Mouse (Mus musculus) hindbrain, embryonic 16.5 days (tissue): Measurements from ENCODE around the gene Hist2h4. TPM values are rescaled to one million over a fixed set of nuclear protein-coding genes. Genes with fewer than 3 reads are reported as not detected.
A peak's percentile ranks its signal among the peaks of the same experiment; 100 is the strongest.

Experiments used
- ATAC-seq: fragments of 200-750 bp; cut with Nextera tagmentation; 2 replicates; pipeline ENCODE4 v1.8.0; 2017; ENCODE audit warnings: moderate TSS enrichment, moderate library complexity
- H3K27ac ChIP-seq: fragments of 300-500 bp; sonication (generic); 2 replicates; pipeline ENCODE4 v1.5.1; 2014; ENCODE audit warnings: low read depth, mild to moderate bottlenecking, control low read depth, low read length, moderate library complexity
- H3K27me3 ChIP-seq: fragments of 300-500 bp; sonication (generic); replicated peaks from 2 replicates; pipeline ENCODE4 v1.6.1; 2014; ENCODE audit warnings: low read length; ENCODE audit not compliant: control insufficient read depth, insufficient read depth
- H3K36me3 ChIP-seq: fragments of 300-500 bp; sonication (generic); 2 replicates; pipeline ENCODE4 v1.6.1; 2014; ENCODE audit warnings: mild to moderate bottlenecking, low read length, moderate library complexity, mixed read lengths; ENCODE audit not compliant: control insufficient read depth, insufficient read depth
- H3K4me1 ChIP-seq: fragments of 300-500 bp; sonication (generic); 2 replicates; pipeline ENCODE4 v1.6.1; 2014; ENCODE audit warnings: low read depth, low read length; ENCODE audit not compliant: control insufficient read depth, insufficient read depth
- H3K4me2 ChIP-seq: fragments of 300-500 bp; sonication (generic); 2 replicates; pipeline ENCODE4 v1.6.1; 2014; ENCODE audit warnings: mild to moderate bottlenecking, low read length, control low read depth, moderate library complexity
- H3K4me3 ChIP-seq: fragments of 300-500 bp; sonication (generic); 2 replicates; pipeline ENCODE4 v1.5.1; 2014; ENCODE audit warnings: mild to moderate bottlenecking, low read length, control low read depth, moderate library complexity
- H3K9ac ChIP-seq: fragments of 300-500 bp; sonication (generic); 2 replicates; pipeline ENCODE4 v1.6.1; 2014; ENCODE audit warnings: low read depth, mild to moderate bottlenecking, control low read depth, low read length, moderate library complexity
- H3K9me3 ChIP-seq: fragments of 300-500 bp; sonication (generic); 2 replicates; pipeline ENCODE4 v1.6.1; 2014; ENCODE audit warnings: mild to moderate bottlenecking, low read length, moderate library complexity; ENCODE audit not compliant: control insufficient read depth
- WGBS: fragments of 180-500 bp; shearing (Covaris S2); extraction: QIAGEN DNeasy Blood & Tissue Kit; methylation state at CpG from one replicate; pipeline ENCODE4 v1.1.7; 2014; 5-methylcytosine and 5-hydroxymethylcytosine counted together
- polyA plus RNA-seq: library from polyadenylated mRNA; unstranded; fragments of >200 nt; fragmentation: Nextera tagmentation; extraction: Ambion mirVana; gene quantifications from 2 replicates; pipeline ENCODE4 v1.2.1, GENCODE M21; 2015

Hist2h4 gene
- polyA plus RNA-seq, 1 experiment from 2014 or later: 2.8 TPM

DNA sequence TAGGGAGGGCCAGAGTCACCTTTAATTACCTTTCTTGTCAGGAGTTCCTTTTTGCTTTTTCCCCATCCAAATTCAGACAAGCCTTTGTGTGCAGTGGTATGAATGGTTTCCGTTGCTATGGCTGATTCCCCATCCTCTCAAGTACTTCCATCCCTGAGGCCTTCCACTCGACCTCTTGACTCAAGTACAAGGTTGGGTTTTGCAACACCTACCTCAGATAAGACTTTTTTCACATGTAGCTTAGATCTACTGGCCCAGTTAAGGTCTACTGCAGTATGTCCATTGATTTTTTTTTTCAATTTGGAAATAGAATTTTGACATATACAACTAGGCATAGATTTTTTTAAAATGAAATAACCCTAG is 31.4 kb downstream of the Hist2h4 start:
- Histone ChIP-seq H3K27ac (no peak overlapping the region), H3K9me3 (no peaks in the 10 kb centered on the region), H3K36me3 (no peaks in the 10 kb centered on the region), H3K9ac (no peak overlapping the region), H3K4me2 (no peak overlapping the region), H3K4me1 (no peaks in the 10 kb centered on the region), H3K4me3 (no peak overlapping the region), H3K27me3 (no peaks in the 10 kb centered on the region)
- WGBS: 68% methylated on average over 2 of the region's 2 CpGs
- no peak for ATAC-seq

GRCm38 (mm10) chr3:96230910-96231757 is 32.0 kb downstream of the Hist2h4 start:
- Histone ChIP-seq H3K4me1 (no peaks in the 10 kb centered on the region), H3K36me3 (no peaks in the 10 kb centered on the region), H3K27ac (no peak overlapping the region), H3K4me3 (no peak overlapping the region), H3K9ac (no peak overlapping the region), H3K9me3 (no peaks in the 10 kb centered on the region), H3K27me3 (no peaks in the 10 kb centered on the region), H3K4me2 (no peak overlapping the region)
- ATAC-seq: no peak
- WGBS: 73% methylated on average over 4 of the region's 4 CpGs

DNA sequence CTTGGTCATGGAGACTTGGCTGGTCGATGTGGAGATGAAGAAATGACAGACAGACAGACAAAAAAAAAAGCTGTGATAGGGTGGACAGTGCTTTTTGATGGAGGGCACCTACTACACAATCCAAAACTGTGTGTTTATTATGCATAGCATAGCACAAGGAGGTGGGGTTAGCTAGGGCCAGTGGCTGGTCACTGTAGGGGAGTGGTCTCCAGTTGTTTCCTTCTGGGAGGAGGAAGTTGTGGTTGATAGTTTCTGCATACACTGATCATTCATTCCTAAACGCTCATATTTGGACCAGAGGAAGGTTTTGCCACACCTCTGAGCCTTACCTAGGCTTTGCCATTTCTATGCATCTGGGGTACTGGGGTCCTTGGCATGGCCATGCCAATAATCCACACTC is 32.7 kb downstream of the Hist2h4 start:
- ATAC-seq: no peak
- no peak overlapping the region for H3K4me3 ChIP-seq
- no peak overlapping the region for H3K9ac ChIP-seq
- 79% methylated on average over 2 of the region's 2 CpGs for WGBS
- no peaks in the 10 kb centered on the region for H3K9me3 ChIP-seq
- H3K4me1 ChIP-seq: no peaks in the 10 kb centered on the region
- H3K27me3 ChIP-seq: no peaks in the 10 kb centered on the region
- H3K27ac ChIP-seq: no peak overlapping the region
- no peaks in the 10 kb centered on the region for H3K36me3 ChIP-seq
- no peak overlapping the region for H3K4me2 ChIP-seq

- H3K36me3 ChIP-seq: no peaks in the 10 kb centered on the region
- no peak overlapping the region for H3K9ac ChIP-seq
- H3K4me3 ChIP-seq: no peak overlapping the region
- no peaks in the 10 kb centered on the region for H3K9me3 ChIP-seq
- no peaks in the 10 kb centered on the region for H3K4me1 ChIP-seq
- H3K27ac ChIP-seq: no peak overlapping the region
- H3K4me2 ChIP-seq: no peak overlapping the region
- WGBS: 83% methylated on average over 2 of the region's 2 CpGs
- no peak for ATAC-seq
- no peaks in the 10 kb centered on the region for H3K27me3 ChIP-seq
Observed at GRCm38 (mm10) chr3:96228828-96229227, 34.3 kb downstream of the Hist2h4 start.

GRCm38 (mm10) chr3:96226695-96227648 is 36.1 kb downstream of the Hist2h4 start:
- H3K36me3 ChIP-seq: no peaks in the 10 kb centered on the region
- H3K4me1 ChIP-seq: peaks cover 8% of the 10 kb centered on the region
- no peak overlapping the region for H3K4me3 ChIP-seq
- WGBS: 72% methylated on average over 8 of the region's 8 CpGs
- H3K9ac ChIP-seq: no peak overlapping the region
- no peak for ATAC-seq
- H3K9me3 ChIP-seq: no peaks in the 10 kb centered on the region
- H3K4me2 ChIP-seq: no peak overlapping the region
- no peak overlapping the region for H3K27ac ChIP-seq
- no peaks in the 10 kb centered on the region for H3K27me3 ChIP-seq

DNA sequence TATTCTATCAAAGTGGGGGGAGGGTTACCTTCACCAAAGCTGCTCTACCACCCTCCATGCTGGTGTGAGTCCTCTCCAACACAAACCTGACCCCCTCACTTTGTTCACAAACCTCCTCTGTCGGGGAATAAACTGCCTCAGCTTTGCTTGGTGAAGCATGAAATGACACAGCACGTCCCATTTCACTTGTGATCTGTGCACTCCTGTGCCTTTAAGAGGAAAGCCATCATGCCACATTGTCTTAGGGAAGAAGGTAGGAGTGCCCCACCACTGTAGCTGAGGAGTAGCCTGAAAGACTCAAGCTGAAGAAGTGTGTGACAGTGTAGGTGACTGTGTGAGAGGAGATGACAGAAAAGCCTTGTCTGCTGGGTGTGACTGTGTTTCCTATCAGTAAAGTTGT is 37.7 kb downstream of the Hist2h4 start:
- Histone ChIP-seq H3K27me3 (no peaks in the 10 kb centered on the region), H3K4me3 (no peak overlapping the region), H3K9me3 (no peaks in the 10 kb centered on the region), H3K9ac (no peak overlapping the region), H3K27ac (no peak overlapping the region), H3K4me2 (no peak overlapping the region), H3K4me1 (peaks cover 15% of the 10 kb centered on the region), H3K36me3 (no peaks in the 10 kb centered on the region)
- WGBS: 10% methylated on average over 2 of the region's 2 CpGs
- no peak for ATAC-seq

- H3K27ac ChIP-seq: no peak overlapping the region
- H3K4me3 ChIP-seq: no peak overlapping the region
Observed at GRCm38 (mm10) chr3:96222774-96223173, 40.3 kb downstream of the Hist2h4 start.

GRCm38 (mm10) chr3:96221640-96222038 is 41.5 kb downstream of the Hist2h4 start:
- no peaks in the 10 kb centered on the region for H3K9me3 ChIP-seq
- peak overlapping the region; percentile 77 for H3K4me2 ChIP-seq
- no peaks in the 10 kb centered on the region for H3K27me3 ChIP-seq
- peak overlapping the region; percentile 95 for H3K27ac ChIP-seq
- no peaks in the 10 kb centered on the region for H3K36me3 ChIP-seq
- peak overlapping the region; percentile 60 for H3K4me3 ChIP-seq
- peaks cover 21% of the 10 kb centered on the region for H3K4me1 ChIP-seq
- 22% methylated on average over 9 of the region's 9 CpGs for WGBS
- ATAC-seq: no peak
- H3K9ac ChIP-seq: peak overlapping the region; percentile 67

More at GRCm38 (mm10) chr3:96222774-96223173, 40.3 kb downstream of the Hist2h4 start:
- 84% methylated on average over 4 of the region's 4 CpGs for WGBS
- Histone ChIP-seq H3K4me2 (peak overlapping the region; percentile 8; the same call in 1 of the 2 replicates), H3K9ac (no peak overlapping the region), H3K4me1 (peaks cover 21% of the 10 kb centered on the region), H3K36me3 (no peaks in the 10 kb centered on the region), H3K27me3 (no peaks in the 10 kb centered on the region), H3K9me3 (no peaks in the 10 kb centered on the region)
- no peak for ATAC-seq
